Mouse (Mus musculus) right cerebral cortex, postnatal 36 days (tissue): Measurements from ENCODE around the gene Gm13695.
"Not testable (repeated sequence)": the region's sequence is repeated elsewhere in the genome, so short reads cannot be mapped to it uniquely, and the experiment has no call there.

Experiments used
- DNase-seq, 2 experiments: peaks; one replicate each; pipeline ENCODE4 v3.0.0; 2022; ENCODE audit warnings: low spot score in 2 of 2, mixed read lengths in 1 of 2

The Gm13695 gene

DNA sequence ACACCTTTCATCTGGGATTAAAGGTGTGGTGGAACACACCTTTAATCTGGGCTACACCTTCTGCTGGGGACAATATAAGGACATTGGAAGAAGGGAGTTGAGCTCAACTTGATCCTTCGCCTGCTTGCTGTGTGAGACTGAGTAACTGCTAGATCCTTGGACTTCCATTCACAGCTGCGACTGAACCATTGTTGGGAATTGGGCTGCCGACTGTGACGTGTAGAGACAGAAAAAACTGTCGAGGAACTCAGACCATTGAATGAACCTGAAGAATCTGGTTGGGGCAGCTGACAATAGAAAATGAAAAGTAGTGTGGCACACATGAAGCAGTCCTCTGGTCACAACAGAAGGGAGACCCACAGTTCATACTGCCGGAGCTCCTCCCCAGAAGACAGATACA is at the start of gene Gm13695:
Gene Gm13695, plus strand, starts transcription at position 301 of the 400 bp plus-strand sequence.
- not testable (repeated sequence) for DNase-seq

DNA sequence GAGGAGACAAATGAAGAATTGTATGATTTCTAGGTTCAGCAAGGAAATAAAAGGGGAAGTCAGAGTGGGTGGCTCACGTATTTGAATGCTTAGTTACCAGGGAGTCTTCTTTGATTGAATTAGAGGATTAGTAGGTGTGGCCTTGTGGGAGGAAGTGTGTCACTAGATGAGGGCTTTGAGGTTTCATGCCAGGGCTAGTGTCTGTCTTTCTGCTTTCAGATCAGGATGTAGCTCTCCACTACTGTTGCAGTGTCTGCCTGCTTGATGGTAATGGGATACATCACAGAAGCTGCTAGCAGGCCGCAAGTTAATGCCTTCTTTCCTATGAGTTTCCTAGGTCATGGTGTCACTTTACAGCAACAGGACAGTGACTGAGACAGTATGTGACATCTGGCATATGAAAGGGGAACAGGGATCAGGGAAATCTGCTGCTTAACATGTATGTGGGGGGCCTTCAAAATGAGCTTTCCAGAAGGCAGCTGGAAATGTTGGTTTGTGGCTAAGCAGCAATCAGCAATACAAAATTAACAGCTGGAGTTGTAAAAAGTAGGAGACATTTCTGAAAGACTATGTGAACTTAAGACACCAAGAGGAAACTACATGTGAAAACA is 37.5 kb upstream of the Gm13695 start:
- no peak for DNase-seq

DNA sequence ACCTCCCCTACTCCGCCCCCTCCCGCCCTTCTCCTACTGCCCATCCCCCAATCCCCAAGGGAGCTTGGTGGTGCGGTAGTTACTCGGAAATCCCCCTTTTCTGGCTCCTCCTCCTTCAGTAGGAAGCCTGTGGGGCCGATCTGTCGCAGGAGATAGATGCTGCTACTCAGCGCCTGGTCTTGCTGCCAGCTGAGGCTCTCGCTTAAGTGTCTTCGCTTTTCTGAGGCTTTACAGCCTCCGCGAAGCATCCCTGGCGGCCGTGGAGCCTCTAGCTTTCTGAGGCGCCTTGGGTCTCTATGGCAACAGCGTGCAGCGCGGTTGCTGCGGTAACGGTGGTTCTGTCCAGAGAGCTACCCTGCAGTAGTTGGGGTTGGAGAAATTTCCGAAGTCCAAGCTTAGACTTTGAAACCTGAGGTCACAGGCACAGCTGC is 26.2 kb upstream of the Gm13695 start, which contains the start of gene Zswim2:
Gene Zswim2, minus strand, starts transcription at position 298 of the 431 bp plus-strand sequence.
- peak; percentile 92 to 93 for DNase-seq

DNA sequence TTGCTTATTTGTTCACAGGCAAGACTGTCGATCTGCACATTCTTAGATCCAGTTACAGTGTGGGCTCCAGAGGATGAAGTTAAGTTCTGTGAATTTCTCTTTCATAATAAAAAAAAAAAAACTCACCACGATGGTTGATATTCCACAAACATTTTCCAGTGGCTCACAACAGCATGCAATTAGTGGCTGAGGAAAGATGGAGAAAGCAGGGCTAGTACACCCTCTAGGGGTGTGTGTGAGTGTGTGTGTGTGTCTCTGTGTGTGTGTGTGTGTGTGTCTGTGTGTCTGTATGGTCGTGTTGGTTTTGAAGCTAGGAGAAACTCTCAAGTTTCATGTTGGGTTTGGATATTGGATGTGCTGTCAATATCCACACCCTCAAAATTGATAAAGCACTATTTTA is 25.7 kb upstream of the Gm13695 start:
- DNase-seq, result no peak

DNA sequence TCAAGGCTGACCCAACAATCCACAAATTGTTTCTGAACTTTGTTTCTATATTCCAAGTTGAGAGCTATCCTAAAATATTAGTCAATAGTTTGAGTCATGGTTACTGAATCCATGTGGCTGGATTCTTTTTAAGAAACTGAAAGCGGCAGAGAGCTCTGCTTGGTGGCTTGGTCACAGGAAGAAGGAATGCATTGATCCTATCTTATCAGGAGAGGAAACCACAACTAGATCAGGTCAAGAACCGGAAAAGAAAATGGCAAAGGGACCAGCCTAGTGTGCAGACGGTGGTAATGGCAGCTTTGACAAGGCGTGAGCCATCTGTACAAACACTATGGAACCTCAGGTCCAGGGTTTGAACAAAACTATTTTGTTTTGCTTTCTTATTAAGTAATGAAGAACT is 25.3 kb upstream of the Gm13695 start:
- no peak for DNase-seq

DNA sequence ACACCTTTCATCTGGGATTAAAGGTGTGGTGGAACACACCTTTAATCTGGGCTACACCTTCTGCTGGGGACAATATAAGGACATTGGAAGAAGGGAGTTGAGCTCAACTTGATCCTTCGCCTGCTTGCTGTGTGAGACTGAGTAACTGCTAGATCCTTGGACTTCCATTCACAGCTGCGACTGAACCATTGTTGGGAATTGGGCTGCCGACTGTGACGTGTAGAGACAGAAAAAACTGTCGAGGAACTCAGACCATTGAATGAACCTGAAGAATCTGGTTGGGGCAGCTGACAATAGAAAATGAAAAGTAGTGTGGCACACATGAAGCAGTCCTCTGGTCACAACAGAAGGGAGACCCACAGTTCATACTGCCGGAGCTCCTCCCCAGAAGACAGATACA is 11.7 kb upstream of the Gm13695 start, which contains the start of gene Gm13698:
Gene Gm13698, plus strand, starts transcription at position 301 of the 400 bp plus-strand sequence.
- not testable (repeated sequence) for DNase-seq

DNA sequence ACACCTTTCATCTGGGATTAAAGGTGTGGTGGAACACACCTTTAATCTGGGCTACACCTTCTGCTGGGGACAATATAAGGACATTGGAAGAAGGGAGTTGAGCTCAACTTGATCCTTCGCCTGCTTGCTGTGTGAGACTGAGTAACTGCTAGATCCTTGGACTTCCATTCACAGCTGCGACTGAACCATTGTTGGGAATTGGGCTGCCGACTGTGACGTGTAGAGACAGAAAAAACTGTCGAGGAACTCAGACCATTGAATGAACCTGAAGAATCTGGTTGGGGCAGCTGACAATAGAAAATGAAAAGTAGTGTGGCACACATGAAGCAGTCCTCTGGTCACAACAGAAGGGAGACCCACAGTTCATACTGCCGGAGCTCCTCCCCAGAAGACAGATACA is 5.9 kb upstream of the Gm13695 start, which contains the start of gene Gm13693:
Gene Gm13693, plus strand, starts transcription at position 301 of the 400 bp plus-strand sequence.
- DNase-seq, result not testable (repeated sequence)

DNA sequence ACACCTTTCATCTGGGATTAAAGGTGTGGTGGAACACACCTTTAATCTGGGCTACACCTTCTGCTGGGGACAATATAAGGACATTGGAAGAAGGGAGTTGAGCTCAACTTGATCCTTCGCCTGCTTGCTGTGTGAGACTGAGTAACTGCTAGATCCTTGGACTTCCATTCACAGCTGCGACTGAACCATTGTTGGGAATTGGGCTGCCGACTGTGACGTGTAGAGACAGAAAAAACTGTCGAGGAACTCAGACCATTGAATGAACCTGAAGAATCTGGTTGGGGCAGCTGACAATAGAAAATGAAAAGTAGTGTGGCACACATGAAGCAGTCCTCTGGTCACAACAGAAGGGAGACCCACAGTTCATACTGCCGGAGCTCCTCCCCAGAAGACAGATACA is 5.7 kb downstream of the Gm13695 start, which contains the start of gene Gm13696:
Gene Gm13696, plus strand, starts transcription at position 301 of the 400 bp plus-strand sequence.
- not testable (repeated sequence) for DNase-seq

DNA sequence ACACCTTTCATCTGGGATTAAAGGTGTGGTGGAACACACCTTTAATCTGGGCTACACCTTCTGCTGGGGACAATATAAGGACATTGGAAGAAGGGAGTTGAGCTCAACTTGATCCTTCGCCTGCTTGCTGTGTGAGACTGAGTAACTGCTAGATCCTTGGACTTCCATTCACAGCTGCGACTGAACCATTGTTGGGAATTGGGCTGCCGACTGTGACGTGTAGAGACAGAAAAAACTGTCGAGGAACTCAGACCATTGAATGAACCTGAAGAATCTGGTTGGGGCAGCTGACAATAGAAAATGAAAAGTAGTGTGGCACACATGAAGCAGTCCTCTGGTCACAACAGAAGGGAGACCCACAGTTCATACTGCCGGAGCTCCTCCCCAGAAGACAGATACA is 11.5 kb downstream of the Gm13695 start, which contains the start of gene Gm13694:
Gene Gm13694, plus strand, starts transcription at position 301 of the 400 bp plus-strand sequence.
- not testable (repeated sequence) for DNase-seq

DNA sequence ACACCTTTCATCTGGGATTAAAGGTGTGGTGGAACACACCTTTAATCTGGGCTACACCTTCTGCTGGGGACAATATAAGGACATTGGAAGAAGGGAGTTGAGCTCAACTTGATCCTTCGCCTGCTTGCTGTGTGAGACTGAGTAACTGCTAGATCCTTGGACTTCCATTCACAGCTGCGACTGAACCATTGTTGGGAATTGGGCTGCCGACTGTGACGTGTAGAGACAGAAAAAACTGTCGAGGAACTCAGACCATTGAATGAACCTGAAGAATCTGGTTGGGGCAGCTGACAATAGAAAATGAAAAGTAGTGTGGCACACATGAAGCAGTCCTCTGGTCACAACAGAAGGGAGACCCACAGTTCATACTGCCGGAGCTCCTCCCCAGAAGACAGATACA is 17.3 kb downstream of the Gm13695 start, which contains the start of gene Gm13697:
Gene Gm13697, plus strand, starts transcription at position 301 of the 400 bp plus-strand sequence.
- not testable (repeated sequence) for DNase-seq

DNA sequence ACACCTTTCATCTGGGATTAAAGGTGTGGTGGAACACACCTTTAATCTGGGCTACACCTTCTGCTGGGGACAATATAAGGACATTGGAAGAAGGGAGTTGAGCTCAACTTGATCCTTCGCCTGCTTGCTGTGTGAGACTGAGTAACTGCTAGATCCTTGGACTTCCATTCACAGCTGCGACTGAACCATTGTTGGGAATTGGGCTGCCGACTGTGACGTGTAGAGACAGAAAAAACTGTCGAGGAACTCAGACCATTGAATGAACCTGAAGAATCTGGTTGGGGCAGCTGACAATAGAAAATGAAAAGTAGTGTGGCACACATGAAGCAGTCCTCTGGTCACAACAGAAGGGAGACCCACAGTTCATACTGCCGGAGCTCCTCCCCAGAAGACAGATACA is 23.1 kb downstream of the Gm13695 start, which contains the start of gene Gm13691:
Gene Gm13691, plus strand, starts transcription at position 301 of the 400 bp plus-strand sequence.
- not testable (repeated sequence) for DNase-seq

DNA sequence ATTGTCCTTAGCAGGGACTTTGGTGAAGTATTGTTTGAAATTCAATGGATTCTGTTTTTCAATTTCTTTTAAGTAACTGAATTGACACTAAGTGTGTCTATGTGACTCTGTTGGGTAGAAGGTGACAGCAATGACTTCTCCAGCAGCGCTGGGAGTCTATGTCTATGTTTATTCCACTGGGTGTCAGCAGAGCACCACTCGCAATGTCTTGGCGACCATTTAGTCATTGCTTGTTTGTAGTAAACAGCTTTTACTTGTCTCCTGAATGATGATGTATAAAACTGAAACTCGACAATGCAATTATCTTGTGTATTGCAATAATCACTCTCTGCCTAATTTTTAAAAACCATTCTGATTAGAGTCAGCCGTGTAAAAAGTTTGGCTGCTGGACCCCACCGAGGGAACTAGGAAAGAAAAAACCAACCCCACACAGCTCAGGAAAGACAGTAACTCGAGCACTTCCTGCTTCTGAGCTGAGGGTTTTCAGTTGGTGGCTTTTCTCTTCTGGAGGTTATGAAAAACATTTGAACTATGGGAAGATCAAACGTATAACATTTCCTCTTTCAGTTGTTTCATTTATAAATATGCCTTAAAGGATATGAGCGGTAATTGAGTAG is 26.6 kb downstream of the Gm13695 start:
- not testable (repeated sequence) for DNase-seq

DNA sequence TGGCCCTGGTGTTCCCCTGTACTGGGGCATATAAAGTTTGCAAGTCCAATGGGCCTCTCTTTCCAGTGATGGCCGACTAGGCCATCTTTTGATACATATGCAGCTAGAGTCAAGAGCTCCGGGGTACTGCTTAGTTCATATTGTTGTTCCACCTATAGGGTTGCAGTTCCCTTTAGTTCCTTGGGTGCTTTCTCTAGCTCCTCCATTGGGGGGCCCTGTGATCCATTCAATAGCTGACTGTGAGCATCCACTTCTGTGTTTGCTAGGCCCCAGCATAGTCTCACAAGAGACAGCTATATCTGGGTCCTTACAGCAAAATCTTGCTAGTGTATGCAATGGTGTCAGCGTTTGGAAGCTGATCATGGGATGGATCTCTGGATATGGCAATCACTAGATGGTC is 27.4 kb downstream of the Gm13695 start:
- DNase-seq, result not testable (repeated sequence)

DNA sequence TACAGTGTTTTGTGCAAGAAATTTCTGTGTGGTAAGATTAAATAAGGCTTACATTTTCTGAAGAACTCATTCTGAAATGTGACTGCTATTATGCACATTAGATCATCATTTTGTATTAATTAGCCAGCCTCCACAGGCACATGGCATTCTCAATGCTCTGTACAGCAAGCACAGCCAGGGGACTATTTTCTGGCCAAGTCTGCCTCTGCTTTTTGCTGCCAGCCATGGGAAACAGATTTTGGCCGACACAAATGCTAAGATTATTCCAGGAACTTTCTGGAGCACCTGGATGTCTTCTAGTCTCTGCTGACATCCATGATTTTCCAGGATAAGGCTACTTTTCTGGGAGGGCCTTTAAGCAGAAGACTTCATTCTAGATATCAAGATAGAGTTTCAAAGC is 41.8 kb downstream of the Gm13695 start:
- DNase-seq, result no peak

DNA sequence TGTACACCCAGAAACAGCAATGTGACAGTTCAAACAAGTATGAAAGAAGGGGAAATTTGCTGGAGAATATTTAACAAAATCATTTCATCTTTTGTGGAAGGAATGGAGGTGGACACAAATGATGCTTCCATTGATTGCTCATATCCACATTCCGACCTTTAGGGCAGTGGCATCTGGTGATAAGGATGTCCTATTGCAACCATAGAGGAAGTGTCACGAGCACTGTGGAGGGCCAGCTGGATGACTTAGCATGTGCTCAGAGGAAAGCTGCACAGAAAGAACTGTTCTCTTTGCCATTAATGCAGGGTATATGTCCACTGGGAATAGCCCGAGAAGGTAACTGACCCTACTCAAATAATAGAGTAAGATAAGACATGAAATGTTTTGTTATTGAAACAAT is 42.7 kb downstream of the Gm13695 start:
- DNase-seq, result no peak

DNA sequence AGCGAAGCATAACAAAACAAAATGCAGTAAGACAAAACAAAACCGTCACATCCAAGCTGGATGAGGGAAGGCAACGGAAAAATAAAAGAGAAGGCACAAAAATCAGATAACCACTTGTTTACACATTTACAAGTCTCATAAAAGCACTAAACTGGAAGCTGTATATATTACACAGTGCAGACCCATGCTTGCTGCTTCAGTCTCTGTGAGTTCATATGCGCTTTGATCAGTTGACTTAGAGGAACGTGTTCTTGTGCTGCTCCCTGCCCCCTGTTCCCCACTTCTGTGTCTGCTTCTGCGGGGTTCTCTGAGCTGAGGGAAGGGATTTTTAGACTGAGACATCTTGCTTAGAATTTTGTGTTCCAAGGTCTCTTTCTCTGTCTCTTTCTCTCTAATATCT is 47.5 kb downstream of the Gm13695 start:
- DNase-seq, result no peak

DNA sequence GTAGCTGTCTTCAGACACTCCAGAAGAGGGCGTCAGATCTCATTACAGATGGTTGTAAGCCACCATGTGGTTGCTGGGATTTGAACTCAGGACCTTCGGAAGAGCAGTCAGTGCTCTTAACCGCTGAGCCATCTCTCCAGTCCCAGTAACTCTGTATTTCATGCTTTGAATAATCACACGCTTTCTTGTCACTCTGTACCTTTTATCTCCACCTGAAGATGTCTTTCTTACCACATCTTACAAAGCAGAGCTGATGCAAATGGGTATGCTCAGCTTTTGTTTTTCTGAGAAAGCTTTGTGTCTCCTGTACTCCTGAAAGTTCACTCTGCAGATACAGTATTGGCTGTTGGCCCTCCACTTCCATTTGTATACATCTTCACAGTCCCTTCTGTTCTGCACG is 49.2 kb downstream of the Gm13695 start:
- not testable (repeated sequence) for DNase-seq

DNA sequence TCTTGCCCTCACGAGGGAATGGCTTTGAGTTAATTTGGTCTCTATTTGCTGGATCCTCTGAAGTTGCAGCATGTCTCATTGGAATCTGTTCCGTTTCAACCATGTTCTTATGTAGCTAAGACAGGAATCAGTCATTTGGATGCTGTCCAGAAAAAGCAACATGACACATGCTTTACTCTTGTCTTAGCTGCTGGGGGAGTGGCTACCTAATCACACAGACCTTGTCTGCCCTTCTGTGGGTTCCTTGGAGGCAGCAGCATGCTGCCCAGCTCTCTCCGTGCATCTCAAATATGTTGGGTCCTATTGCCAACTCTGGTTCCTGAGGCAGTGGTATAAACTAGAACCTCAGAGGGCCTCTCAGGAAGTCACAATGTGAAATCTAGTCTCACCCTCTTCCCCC is 51.2 kb downstream of the Gm13695 start:
- no peak for DNase-seq
